Mouse (Mus musculus): Measurements from ENCODE around the gene Ankrd55.

DNA sequence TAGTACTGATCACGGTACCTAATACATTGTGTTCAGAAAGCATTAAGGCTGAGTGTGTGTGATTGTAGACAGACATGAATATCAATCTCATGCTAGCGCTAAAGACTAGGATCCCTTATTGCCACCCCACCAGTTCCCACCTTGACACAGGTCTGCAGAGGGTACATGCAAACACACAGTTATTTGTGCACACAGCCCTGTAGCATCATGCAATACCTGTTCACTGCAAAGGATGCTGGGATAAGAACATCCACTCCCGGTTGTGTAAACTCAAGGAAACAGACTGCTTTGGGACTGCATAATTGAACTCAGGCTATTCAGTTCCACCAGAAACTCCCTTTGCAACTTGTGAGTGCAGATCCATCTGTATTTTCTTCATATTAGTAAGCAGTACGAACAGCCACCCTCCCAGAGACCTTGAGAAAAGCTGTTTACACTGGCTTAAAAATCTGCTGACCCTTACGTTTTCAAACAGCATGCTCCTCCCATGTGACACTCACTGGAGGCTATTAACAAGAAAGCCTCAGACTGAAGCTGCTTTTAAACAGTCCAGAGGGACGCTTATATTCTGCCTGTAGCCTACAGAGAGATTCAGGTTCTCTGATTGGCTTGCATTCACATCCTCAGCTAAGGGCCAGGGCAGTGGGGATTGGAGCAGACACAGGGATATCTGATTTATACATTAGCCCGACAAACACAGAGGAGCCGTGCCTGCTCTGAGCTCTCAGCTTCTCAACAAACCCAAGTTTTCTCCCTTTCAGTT, 42.8 kb downstream of the Ankrd55 start:
- no peak for TF ChIP-seq GATA1 (IDR thresholded peaks at IDR 0.05; ENCODE audit: low read length)
- TF ChIP-seq TAL1 (IDR thresholded peaks at IDR 0.05; ENCODE audit: low read length), result no peak

Measured in erythroblast, embryonic 14.5 days (primary cell).